Mouse (Mus musculus): ENCODE data around the gene Nek8. TPM values are rescaled to one million over a fixed set of nuclear protein-coding genes. Genes with fewer than 3 reads are reported as not detected.
"Not testable (repeated sequence)": the region's sequence is repeated elsewhere in the genome, so short reads cannot be mapped to it uniquely, and the experiment has no call there.

The Nek8 gene
- polyA plus RNA-seq (2012; rRNA removed) = 5.7 and 7.1 TPM in 2 replicates

- DNase-seq (ENCODE audit: extremely low spot score in 1 of 2, low spot score in 1 of 2) = peak in 1 of 2 experiments; percentile 81
These were observed at the start of gene Nek8, which contains the start of gene Tlcd1 for GRCm38 (mm10) chr11:78176402-78176862. Nek8 (minus strand) TSS chr11:78176675. Tlcd1 (plus strand) TSS chr11:78176711.

GRCm38 (mm10) chr11:78223586-78223985 is 47.1 kb upstream of the Nek8 start:
- no peak for DNase-seq (ENCODE audit: extremely low spot score in 1 of 2, low spot score in 1 of 2)

GRCm38 (mm10) chr11:78215709-78216317 is 39.3 kb upstream of the Nek8 start:
- DNase-seq (ENCODE audit: extremely low spot score in 1 of 2, low spot score in 1 of 2) = peak in 1 of 2 experiments; percentile 19

GRCm38 (mm10) chr11:78213086-78213817 is 36.8 kb upstream of the Nek8 start:
- DNase-seq (ENCODE audit: extremely low spot score in 1 of 2, low spot score in 1 of 2) = no peak

- DNase-seq (ENCODE audit: extremely low spot score in 1 of 2, low spot score in 1 of 2) = no peak
These were observed 35.0 kb upstream of the Nek8 start for GRCm38 (mm10) chr11:78211513-78211912.

- DNase-seq (ENCODE audit: extremely low spot score in 1 of 2, low spot score in 1 of 2) = no peak
These were observed 34.1 kb upstream of the Nek8 start for GRCm38 (mm10) chr11:78210615-78211014.

GRCm38 (mm10) chr11:78209886-78210285 is 33.4 kb upstream of the Nek8 start:
- DNase-seq (ENCODE audit: extremely low spot score in 1 of 2, low spot score in 1 of 2) = no peak

- no peak for DNase-seq (ENCODE audit: extremely low spot score in 1 of 2, low spot score in 1 of 2)
These were observed 30.7 kb upstream of the Nek8 start for GRCm38 (mm10) chr11:78207190-78207589.

- no peak for DNase-seq (ENCODE audit: extremely low spot score in 1 of 2, low spot score in 1 of 2)
These were observed 29.1 kb upstream of the Nek8 start for GRCm38 (mm10) chr11:78205361-78206206.

GRCm38 (mm10) chr11:78204287-78204686 is 27.8 kb upstream of the Nek8 start:
- DNase-seq (ENCODE audit: extremely low spot score in 1 of 2, low spot score in 1 of 2) = no peak

GRCm38 (mm10) chr11:78202372-78202771 is 25.9 kb upstream of the Nek8 start:
- DNase-seq (ENCODE audit: extremely low spot score in 1 of 2, low spot score in 1 of 2) = no peak

GRCm38 (mm10) chr11:78195101-78195863 is 18.8 kb upstream of the Nek8 start:
- no peak for DNase-seq (ENCODE audit: extremely low spot score in 1 of 2, low spot score in 1 of 2)

- DNase-seq (ENCODE audit: extremely low spot score in 1 of 2, low spot score in 1 of 2) = no peak
These were observed 18.1 kb upstream of the Nek8 start for GRCm38 (mm10) chr11:78194411-78195100.

GRCm38 (mm10) chr11:78193113-78193512 is 16.6 kb upstream of the Nek8 start, which contains the start of gene Proca1:
Proca1 (plus strand) TSS chr11:78193392.
- no peak for DNase-seq (ENCODE audit: extremely low spot score in 1 of 2, low spot score in 1 of 2)

GRCm38 (mm10) chr11:78190041-78190440 is 13.6 kb upstream of the Nek8 start:
- DNase-seq (ENCODE audit: extremely low spot score in 1 of 2, low spot score in 1 of 2) = no peak

- DNase-seq (ENCODE audit: extremely low spot score in 1 of 2, low spot score in 1 of 2) = peak; percentile 64 to 76
These were observed 13.0 kb upstream of the Nek8 start for GRCm38 (mm10) chr11:78189234-78190040.

- DNase-seq (ENCODE audit: extremely low spot score in 1 of 2, low spot score in 1 of 2) = peak in 1 of 2 experiments; percentile 70
These were observed 12.1 kb upstream of the Nek8 start, which contains the start of gene Rab34 for GRCm38 (mm10) chr11:78188331-78189233. Rab34 (plus strand) TSS chr11:78188430.

GRCm38 (mm10) chr11:78184702-78185101 is 8.2 kb upstream of the Nek8 start:
- DNase-seq (ENCODE audit: extremely low spot score in 1 of 2, low spot score in 1 of 2) = not testable (repeated sequence)
